Mouse (Mus musculus) gastrocnemius, adult 2 months (tissue): ENCODE results near the gene B3galt4. TPM values are rescaled to one million over a fixed set of nuclear protein-coding genes. Genes with fewer than 3 reads are reported as not detected.

Source experiments
- DNase-seq: peaks from one replicate; pipeline ENCODE4 v3.0.0; 2022
- H3K27ac ChIP-seq: fragments of 200-600 bp; 2 replicates; pipeline ENCODE4 v1.8.1; 2022; ENCODE audit warnings: mild to moderate bottlenecking
- H3K4me3 ChIP-seq: fragments of 200-600 bp; 2 replicates; pipeline ENCODE4 v1.8.1; 2022; ENCODE audit warnings: mild to moderate bottlenecking, moderate library complexity
- CTCF ChIP-seq: fragments of 200-600 bp; IDR thresholded peaks from 2 replicates; pipeline ENCODE4 v1.8.1; 2022; ENCODE audit warnings: antibody characterized with exemption, mild to moderate bottlenecking, moderate library complexity
- intact Hi-C: fragments of 180-260 bp; cut with DNase I; formaldehyde crosslinking; loops from one replicate; pipeline ENCODE4 v1.15.1; 2025
- total RNA-seq, 2 experiments: library from RNA; stranded (reverse); gene quantifications; 2 replicates each; pipeline ENCODE4 v1.2.3; 2021

The B3galt4 gene
- total RNA-seq, 2 experiments from 2014 or later: 1.3 to 1.4 TPM

- TF ChIP-seq CTCF: no peak
- no peak overlapping the region for H3K4me3 ChIP-seq
- H3K27ac ChIP-seq: no peak overlapping the region
- intact Hi-C loops: no loop called here
- DNase-seq: no peak
Observed at GRCm38 (mm10) chr17:33931947-33932346, 19.3 kb downstream of the B3galt4 start.

- DNase-seq: no peak
- H3K27ac ChIP-seq: peak overlapping the region; percentile 94
- peak overlapping the region; percentile 77 for H3K4me3 ChIP-seq
- intact Hi-C loops: no loop called here
- TF ChIP-seq CTCF: no peak
Observed at GRCm38 (mm10) chr17:33931159-33931866, 20.0 kb downstream of the B3galt4 start.

- intact Hi-C loops: no loop called here
- DNase-seq: peak; percentile 63
- Histone ChIP-seq H3K4me3 (peak overlapping the region; percentile 77), H3K27ac (peak overlapping the region; percentile 94)
- TF ChIP-seq CTCF: no peak
Observed at GRCm38 (mm10) chr17:33930280-33931158, 20.8 kb downstream of the B3galt4 start.

GRCm38 (mm10) chr17:33929371-33930279 lies 21.7 kb downstream of the B3galt4 start, which contains the start of gene Rgl2:
Gene Rgl2 (plus strand): TSS chr17:33929543.
- Histone ChIP-seq H3K27ac (peak within 1 kb of the TSS; percentile 94), H3K4me3 (peak within 1 kb of the TSS; percentile 77)
- DNase-seq: peak; percentile 96
- peak; percentile 44 for TF ChIP-seq CTCF
- intact Hi-C loops: no loop called here

GRCm38 (mm10) chr17:33928251-33928947 lies 22.9 kb downstream of the B3galt4 start:
- no peak for TF ChIP-seq CTCF
- Histone ChIP-seq H3K27ac (peak overlapping the region; percentile 94), H3K4me3 (peak overlapping the region; percentile 77)
- intact Hi-C loops: no loop called here
- no peak for DNase-seq

- H3K4me3 ChIP-seq: no peak overlapping the region
- DNase-seq: peak; percentile 24
- intact Hi-C loops: no loop called here
- H3K27ac ChIP-seq: no peak overlapping the region
- TF ChIP-seq CTCF: peak; percentile 37
Observed at GRCm38 (mm10) chr17:33926207-33926932, 24.9 kb downstream of the B3galt4 start.

- no peak overlapping the region for H3K27ac ChIP-seq
- peak; percentile 19 for DNase-seq
- no peak overlapping the region for H3K4me3 ChIP-seq
- no peak for TF ChIP-seq CTCF
- intact Hi-C loops: no loop called here
Observed at GRCm38 (mm10) chr17:33925406-33926116, 25.7 kb downstream of the B3galt4 start.

- no peak overlapping the region for H3K27ac ChIP-seq
- DNase-seq: no peak
- no peak overlapping the region for H3K4me3 ChIP-seq
- peak; percentile 43 for TF ChIP-seq CTCF
- intact Hi-C loops: no loop called here
Observed at GRCm38 (mm10) chr17:33924577-33925283, 26.6 kb downstream of the B3galt4 start.

- H3K4me3 ChIP-seq: no peak overlapping the region; the same call in none of the 2 replicates
- no peak for DNase-seq
- no peak overlapping the region for H3K27ac ChIP-seq
- no peak for TF ChIP-seq CTCF
- intact Hi-C loops: no loop called here
Observed at GRCm38 (mm10) chr17:33921361-33921760, 29.9 kb downstream of the B3galt4 start.
